Comparison of ENCODE assay signal across 10 mouse cellular contexts in genomic region chr7:28780857-28781256, GRCm38 (mm10). TPM values are rescaled to one million over a fixed set of nuclear protein-coding genes. Genes with fewer than 3 reads are reported as not detected.
DNase-seq lines count a peak whose midpoint lies in the region; ATAC-seq lines count a peak whose summit lies in the region.
"Had no signal": no experiment of that assay in that cellular context is flagged by ENCODE, and none has a peak within 500 bp of the region (broad histone marks: within the 10 kb centered on the region; RNA-seq: fewer than 3 reads in every experiment).

No protein-coding gene starts in this region.

- H3K9ac ChIP-seq in heart, embryonic 11.5 days (ENCODE audit: low read depth, low read length) = no peak overlapping the region
- H3K9ac ChIP-seq in lung, embryonic 16.5 days (ENCODE audit: low read length) = no peak overlapping the region

- peaks cover 7% of the 10 kb centered on the region for H3K4me1 ChIP-seq in heart, embryonic 11.5 days (ENCODE audit: control insufficient read depth, insufficient read depth, low read length)
- peaks cover 4% of the 10 kb centered on the region for H3K4me1 ChIP-seq in lung, embryonic 16.5 days (replicated peaks; ENCODE audit: control insufficient read depth, insufficient read depth, low read length)

- no peaks in the 10 kb centered on the region; the same call in 1 of the 2 replicates for H3K36me3 ChIP-seq in heart, embryonic 11.5 days (ENCODE audit: control insufficient read depth, insufficient read depth, low read length)
- H3K36me3 ChIP-seq in lung, embryonic 16.5 days (ENCODE audit: control insufficient read depth, insufficient read depth, low read length) = peaks cover 9% of the 10 kb centered on the region; the same call in 1 of the 2 replicates

- H3K4me2 ChIP-seq in heart, embryonic 11.5 days = no peak overlapping the region
- H3K4me2 ChIP-seq in lung, embryonic 16.5 days (ENCODE audit: low read depth, low read length) = no peak overlapping the region

- 69% methylated on average over 7 of the region's 7 CpGs for WGBS in heart, embryonic 11.5 days (ENCODE audit: insufficient replicate concordance)
- 75% methylated on average over 7 of the region's 7 CpGs for WGBS in lung, embryonic 16.5 days

- no peaks in the 10 kb centered on the region for H3K9me3 ChIP-seq in heart, embryonic 11.5 days (replicated peaks; ENCODE audit: control insufficient read depth, low read length)
- H3K9me3 ChIP-seq in lung, embryonic 16.5 days (ENCODE audit: control insufficient read depth, low read length) = no peaks in the 10 kb centered on the region

- no peak overlapping the region for H3K4me3 ChIP-seq in heart, embryonic 11.5 days (ENCODE audit: low read depth, low read length)
- H3K4me3 ChIP-seq in lung, embryonic 16.5 days (ENCODE audit: low read length) = no peak overlapping the region

- no peaks in the 10 kb centered on the region for H3K27me3 ChIP-seq in heart, embryonic 11.5 days (ENCODE audit: control insufficient read depth, insufficient read depth, low read length)
- no peaks in the 10 kb centered on the region for H3K27me3 ChIP-seq in lung, embryonic 16.5 days (ENCODE audit: control insufficient read depth, insufficient read depth, low read depth, low read length)

- ATAC-seq in heart, embryonic 11.5 days (replicated peaks; ENCODE audit: insufficient number of reproducible peaks, low FRiP score, low TSS enrichment) = no peak
- no peak for ATAC-seq in lung, embryonic 16.5 days (ENCODE audit: low read depth)
- peak; percentile 46 for ATAC-seq in common myeloid progenitor, adult 5-6 weeks (replicated peaks; ENCODE audit: low read depth, poor library complexity, severe bottlenecking)

- peak; percentile 95 for DNase-seq in heart, adult 11 months
- no peak for DNase-seq in lung, postnatal 14 days
- peak; percentile 54 for DNase-seq in skeletal muscle tissue, adult 2 months (ENCODE audit: low read depth, low spot score)
- no peak for DNase-seq in Muller cell, postnatal 12 days (ENCODE audit: inconsistent ontology term)
- DNase-seq in ovary, postnatal 14 days (ENCODE audit: low spot score) = no peak

- no peak overlapping the region for H3K27ac ChIP-seq in heart, embryonic 11.5 days (ENCODE audit: low read depth, low read length)
- peak overlapping the region; percentile 17; the same call in 1 of the 2 replicates for H3K27ac ChIP-seq in lung, embryonic 16.5 days (ENCODE audit: low read length)

RNA-seq across cellular contexts. Expression of gene Rinl, which starts 7.9 kb away (rescaled TPM):
- 2.4 and 2.5 TPM in 2 replicates for polyA plus RNA-seq in heart, embryonic 11.5 days (2014; fragmentation: Nextera tagmentation; extraction: Ambion mirVana)
- 9.2 and 9.5 TPM in 2 replicates for polyA plus RNA-seq in lung, embryonic 16.5 days (2015; fragmentation: Nextera tagmentation; extraction: Ambion mirVana)
- 23.4 and 35.6 TPM in 2 replicates for total RNA-seq in common myeloid progenitor, adult 5-6 weeks (2017)

RNA-seq across cellular contexts. Expression of gene Nfkbib, which starts 13.5 kb away (rescaled TPM):
- polyA plus RNA-seq in heart, embryonic 11.5 days (2014; fragmentation: Nextera tagmentation; extraction: Ambion mirVana) = 34.7 and 38.0 TPM in 2 replicates
- polyA plus RNA-seq in lung, embryonic 16.5 days (2015; fragmentation: Nextera tagmentation; extraction: Ambion mirVana) = 35.3 and 37.3 TPM in 2 replicates
- total RNA-seq in common myeloid progenitor, adult 5-6 weeks (2017) = 11.3 and 11.6 TPM in 2 replicates

RNA-seq across cellular contexts. Expression of gene Sirt2, which starts 14.3 kb away (rescaled TPM):
- polyA plus RNA-seq in heart, embryonic 11.5 days (2014; fragmentation: Nextera tagmentation; extraction: Ambion mirVana) = 52.2 and 55.3 TPM in 2 replicates
- 69.0 and 69.5 TPM in 2 replicates for polyA plus RNA-seq in lung, embryonic 16.5 days (2015; fragmentation: Nextera tagmentation; extraction: Ambion mirVana)
- 24.5 and 24.9 TPM in 2 replicates for total RNA-seq in common myeloid progenitor, adult 5-6 weeks (2017)

RNA-seq across cellular contexts. Expression of gene Ccer2, which starts 24.9 kb away (rescaled TPM):
- not detected in 2 replicates for polyA plus RNA-seq in heart, embryonic 11.5 days (2014; fragmentation: Nextera tagmentation; extraction: Ambion mirVana)
- polyA plus RNA-seq in lung, embryonic 16.5 days (2015; fragmentation: Nextera tagmentation; extraction: Ambion mirVana) = not detected in 2 replicates
- total RNA-seq in common myeloid progenitor, adult 5-6 weeks (2017) = not detected in 2 replicates
- total RNA-seq: heart, postnatal 10 days; monocyte, adult 5-6 weeks had no signal

RNA-seq across cellular contexts. Expression of gene Hnrnpl, which starts 27.5 kb away (rescaled TPM):
- 210 and 212 TPM in 2 replicates for polyA plus RNA-seq in heart, embryonic 11.5 days (2014; fragmentation: Nextera tagmentation; extraction: Ambion mirVana)
- polyA plus RNA-seq in lung, embryonic 16.5 days (2015; fragmentation: Nextera tagmentation; extraction: Ambion mirVana) = 200 and 226 TPM in 2 replicates
- 340 and 385 TPM in 2 replicates for total RNA-seq in common myeloid progenitor, adult 5-6 weeks (2017)

Comparison
In these comparisons a context has a peak if more than half of its experiments do, and no peak if none do; other contexts are left out.
1. DNase-seq: peak in heart, adult 11 months (single experiment) and skeletal muscle tissue, adult 2 months (single experiment); none in lung, postnatal 14 days (single experiment), Muller cell, postnatal 12 days (single experiment) and ovary, postnatal 14 days (single experiment).